Mouse (Mus musculus) midbrain, embryonic 14.5 days (tissue): ENCODE data around the gene Wapl. TPM values are rescaled to one million over a fixed set of nuclear protein-coding genes. Genes with fewer than 3 reads are reported as not detected.
A peak's percentile ranks its signal among the peaks of the same experiment; 100 is the strongest.

Experiments used
- ATAC-seq: fragments of 200-750 bp; cut with Nextera tagmentation; 2 replicates; pipeline ENCODE4 v1.8.0; 2017; ENCODE audit warnings: moderate number of reproducible peaks, moderate library complexity; ENCODE audit not compliant: low FRiP score, low TSS enrichment
- DNase-seq: peaks from one replicate; pipeline ENCODE4 v3.0.0-alpha.2; 2015
- H3K27ac ChIP-seq: fragments of 300-500 bp; sonication (generic); replicated peaks from 2 replicates; pipeline ENCODE4 v1.5.1; 2014; ENCODE audit warnings: mild to moderate bottlenecking, low read depth, low read length, moderate library complexity
- H3K27me3 ChIP-seq: fragments of 300-500 bp; sonication (generic); 2 replicates; pipeline ENCODE4 v1.6.1; 2014; ENCODE audit warnings: low read length, control low read depth, mixed read lengths; ENCODE audit not compliant: control insufficient read depth, insufficient read depth
- H3K36me3 ChIP-seq: fragments of 300-500 bp; sonication (generic); 2 replicates; pipeline ENCODE4 v1.6.1; 2014; ENCODE audit warnings: low read length, control low read depth; ENCODE audit not compliant: control insufficient read depth, insufficient read depth
- H3K4me1 ChIP-seq: fragments of 300-500 bp; sonication (generic); 2 replicates; pipeline ENCODE4 v1.6.1; 2014; ENCODE audit warnings: mild to moderate bottlenecking, antibody characterized with exemption, low read length, control low read depth; ENCODE audit not compliant: control insufficient read depth, insufficient read depth
- H3K4me2 ChIP-seq: fragments of 300-500 bp; sonication (generic); 2 replicates; pipeline ENCODE4 v1.6.1; 2014; ENCODE audit warnings: mild to moderate bottlenecking, low read length, moderate library complexity
- H3K4me3 ChIP-seq: fragments of 300-500 bp; sonication (generic); replicated peaks from 2 replicates; pipeline ENCODE4 v1.5.1; 2014; ENCODE audit warnings: low read depth, low read length
- H3K9ac ChIP-seq: fragments of 300-500 bp; sonication (generic); replicated peaks from 2 replicates; pipeline ENCODE4 v1.6.1; 2014; ENCODE audit warnings: mild to moderate bottlenecking, low read length, moderate library complexity
- H3K9me3 ChIP-seq: fragments of 300-500 bp; sonication (generic); 2 replicates; pipeline ENCODE4 v1.6.1; 2016; ENCODE audit warnings: low read length, control low read depth, mixed read lengths; ENCODE audit not compliant: control insufficient read depth
- WGBS: fragments of 180-500 bp; shearing (Covaris S2); extraction: QIAGEN DNeasy Blood & Tissue Kit; methylation state at CpG from one replicate; pipeline ENCODE4 v1.1.7; 2014; 5-methylcytosine and 5-hydroxymethylcytosine counted together
- polyA plus RNA-seq: library from polyadenylated mRNA; unstranded; fragments of >200 nt; fragmentation: Nextera tagmentation; extraction: Ambion mirVana; gene quantifications from 2 replicates; pipeline ENCODE4 v1.2.1, GENCODE M21; 2014

Gene Wapl
- polyA plus RNA-seq, 1 experiment from 2014 or later = 22.7 TPM

GRCm38 (mm10) chr14:34771601-34772000 lies 97.9 kb downstream of the Wapl start:
- H3K27me3 ChIP-seq = no peaks in the 10 kb centered on the region
- 31% methylated on average over 9 of the region's 9 CpGs for WGBS
- H3K27ac ChIP-seq = no peak overlapping the region
- H3K4me1 ChIP-seq = 0 out of 2 replicates have a peak, but pooled peaks cover 3% of the 10 kb centered on the region
- no peaks in the 10 kb centered on the region for H3K9me3 ChIP-seq
- no peak for DNase-seq
- no peaks in the 10 kb centered on the region for H3K36me3 ChIP-seq
- no peak overlapping the region for H3K4me2 ChIP-seq
- no peak overlapping the region for H3K4me3 ChIP-seq
- ATAC-seq = no peak
- no peak overlapping the region for H3K9ac ChIP-seq

- H3K27me3 ChIP-seq = no peaks in the 10 kb centered on the region
- H3K4me3 ChIP-seq = no peak overlapping the region
- H3K36me3 ChIP-seq = no peaks in the 10 kb centered on the region
- ATAC-seq (no peak), DNase-seq (no peak)
- 0 out of 2 replicates have a peak, but pooled peaks cover 3% of the 10 kb centered on the region for H3K4me1 ChIP-seq
- H3K27ac ChIP-seq = no peak overlapping the region
- no peak overlapping the region for H3K9ac ChIP-seq
- WGBS = 50% methylated on average over 7 of the region's 7 CpGs
- H3K9me3 ChIP-seq = no peaks in the 10 kb centered on the region
- no peak overlapping the region for H3K4me2 ChIP-seq
Measured at GRCm38 (mm10) chr14:34772132-34772531, 98.4 kb downstream of the Wapl start.

- Histone ChIP-seq H3K4me1 (0 out of 2 replicates have a peak, but pooled peaks cover 3% of the 10 kb centered on the region), H3K9ac (no peak overlapping the region), H3K4me2 (no peak overlapping the region), H3K4me3 (no peak overlapping the region), H3K27ac (no peak overlapping the region), H3K36me3 (no peaks in the 10 kb centered on the region), H3K9me3 (no peaks in the 10 kb centered on the region), H3K27me3 (no peaks in the 10 kb centered on the region)
- DNase-seq (no peak), ATAC-seq (no peak)
- WGBS = 88% methylated on average over 3 of the region's 3 CpGs
Measured at GRCm38 (mm10) chr14:34773681-34774080, 100.0 kb downstream of the Wapl start.

DNA sequence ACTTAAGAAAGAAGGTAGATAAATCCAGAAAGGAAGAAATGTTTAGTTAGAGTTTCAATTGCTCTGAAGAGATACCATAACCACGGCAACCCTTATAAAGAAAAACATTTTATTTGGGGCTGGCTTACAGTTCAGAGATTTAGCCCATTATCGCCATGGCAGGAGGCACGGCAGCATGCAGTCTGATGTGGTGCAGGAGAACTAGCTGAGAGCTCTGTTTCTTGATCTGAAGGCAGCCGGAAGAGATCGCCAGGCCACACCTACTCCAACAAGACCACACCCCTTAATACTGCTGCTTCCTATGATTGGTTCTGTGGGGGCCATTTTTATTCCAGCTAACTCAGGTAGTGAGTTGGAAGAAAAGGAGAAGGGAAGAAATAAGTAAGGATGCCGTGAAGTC lies 100.5 kb downstream of the Wapl start:
- Histone ChIP-seq H3K27ac (no peak overlapping the region), H3K4me1 (0 out of 2 replicates have a peak, but pooled peaks cover 1% of the 10 kb centered on the region), H3K9ac (no peak overlapping the region), H3K27me3 (no peaks in the 10 kb centered on the region), H3K9me3 (no peaks in the 10 kb centered on the region), H3K4me3 (no peak overlapping the region), H3K36me3 (no peaks in the 10 kb centered on the region), H3K4me2 (no peak overlapping the region)
- ATAC-seq = no peak
- no peak for DNase-seq
- WGBS = 84% methylated on average over 6 of the region's 6 CpGs

DNA sequence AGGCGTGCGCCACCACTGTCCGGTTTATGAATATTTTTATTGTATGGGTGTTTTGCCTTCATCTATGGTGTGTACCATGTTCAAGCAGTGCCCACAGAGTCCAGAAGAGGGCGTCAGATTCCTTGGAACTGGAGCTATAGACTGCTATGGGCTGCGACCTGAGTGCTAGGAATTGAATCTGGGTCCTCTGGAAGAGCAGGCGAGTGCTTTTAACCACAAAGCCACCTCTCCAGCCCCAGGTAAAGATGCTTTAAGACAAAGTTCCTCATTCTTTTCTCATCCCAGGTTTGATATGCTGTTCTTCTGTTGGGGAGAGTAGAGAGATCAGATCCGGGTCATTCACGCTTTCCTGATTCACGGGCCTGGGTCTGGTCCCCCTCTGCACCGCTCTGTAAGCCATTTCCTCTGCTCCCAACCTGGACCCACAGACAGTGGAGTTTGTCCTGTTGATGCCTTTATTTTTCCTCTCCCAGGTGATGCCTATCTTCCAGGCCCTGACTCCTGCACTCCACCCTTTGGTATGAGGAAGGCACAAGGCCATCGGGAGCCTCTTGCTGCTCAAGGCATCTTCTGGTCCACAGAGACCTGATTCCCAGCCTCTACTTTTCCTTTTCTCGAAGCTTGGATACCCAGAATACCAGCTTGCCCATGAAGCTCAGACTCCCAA lies 103.1 kb downstream of the Wapl start:
- Histone ChIP-seq H3K4me3 (no peak overlapping the region), H3K9ac (no peak overlapping the region), H3K4me1 (no peaks in the 10 kb centered on the region), H3K4me2 (no peak overlapping the region), H3K9me3 (no peaks in the 10 kb centered on the region), H3K27ac (no peak overlapping the region), H3K36me3 (no peaks in the 10 kb centered on the region), H3K27me3 (no peaks in the 10 kb centered on the region)
- ATAC-seq (no peak), DNase-seq (no peak)
- 89% methylated on average over 12 of the region's 12 CpGs for WGBS

DNA sequence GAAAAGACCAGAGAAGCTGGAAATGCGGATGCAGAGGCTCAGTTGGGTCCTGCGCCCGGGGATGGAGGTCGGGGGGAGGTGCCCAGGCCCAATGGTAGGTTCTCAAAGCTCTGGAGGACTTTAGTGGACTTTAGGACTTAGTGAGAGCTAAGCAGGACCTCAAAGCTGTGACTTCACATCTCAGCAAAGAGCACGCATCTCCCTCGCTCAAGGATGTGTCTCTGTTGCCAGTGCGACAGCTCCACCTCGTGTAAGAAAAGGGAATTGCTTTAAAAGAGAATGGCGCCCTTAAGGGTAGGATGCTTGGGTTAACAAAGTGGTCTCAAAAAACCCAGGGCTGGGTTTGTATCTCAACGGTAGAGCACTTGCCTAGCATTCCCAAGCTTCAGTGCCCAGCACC lies 104.1 kb downstream of the Wapl start:
- H3K4me1 ChIP-seq = no peaks in the 10 kb centered on the region
- H3K27me3 ChIP-seq = no peaks in the 10 kb centered on the region
- H3K27ac ChIP-seq = no peak overlapping the region
- H3K9ac ChIP-seq = no peak overlapping the region
- 15% methylated on average over 10 of the region's 10 CpGs for WGBS
- ATAC-seq = peak; percentile 24; the same call in 1 of the 2 replicates
- peak; percentile 87 for DNase-seq
- no peak overlapping the region for H3K4me2 ChIP-seq
- H3K9me3 ChIP-seq = no peaks in the 10 kb centered on the region
- no peak overlapping the region for H3K4me3 ChIP-seq
- no peaks in the 10 kb centered on the region for H3K36me3 ChIP-seq

- ATAC-seq = no peak
Measured at GRCm38 (mm10) chr14:34778760-34779159, 105.0 kb downstream of the Wapl start.

DNA sequence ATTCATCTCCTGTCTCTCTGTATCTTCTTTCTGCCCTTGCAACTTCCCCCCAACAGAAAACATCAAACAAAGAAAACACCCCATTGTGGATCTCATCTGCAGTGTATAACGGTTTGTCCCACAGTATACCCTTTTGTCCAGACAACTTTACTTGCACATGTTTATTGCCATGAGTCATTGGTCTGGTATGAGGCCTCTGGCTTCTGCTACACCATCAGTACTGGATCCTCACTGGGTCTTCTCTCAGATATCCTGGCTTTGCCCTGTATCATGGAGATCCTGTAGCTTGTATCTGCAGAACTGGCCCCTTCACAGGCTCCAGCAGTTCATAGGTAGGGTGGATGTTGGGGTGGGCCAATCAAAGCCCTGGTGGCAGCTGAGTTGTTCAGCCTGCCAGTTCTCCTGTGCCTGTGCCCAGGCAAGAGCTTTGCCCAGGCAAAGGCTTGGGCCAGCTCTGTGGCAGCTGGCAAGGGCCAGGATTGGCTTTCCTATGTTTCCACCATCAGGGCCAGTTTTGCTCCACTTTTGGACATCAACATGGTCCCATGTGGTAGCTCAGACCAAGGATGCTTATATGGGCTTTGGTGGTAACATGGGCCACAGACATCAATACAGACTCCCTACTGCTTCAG lies 119.8 kb downstream of the Wapl start:
- no peaks in the 10 kb centered on the region for H3K36me3 ChIP-seq
- no peak overlapping the region for H3K4me3 ChIP-seq
- H3K9me3 ChIP-seq = 0 out of 2 replicates have a peak, but pooled peaks cover 10% of the 10 kb centered on the region
- H3K9ac ChIP-seq = no peak overlapping the region
- WGBS = 73% methylated on average over 1 of the region's 1 CpGs
- no peaks in the 10 kb centered on the region for H3K27me3 ChIP-seq
- no peak for DNase-seq
- H3K4me2 ChIP-seq = no peak overlapping the region
- no peaks in the 10 kb centered on the region for H3K4me1 ChIP-seq
- H3K27ac ChIP-seq = no peak overlapping the region
- no peak for ATAC-seq

More at GRCm38 (mm10) chr14:34778760-34779159, 105.0 kb downstream of the Wapl start:
- H3K4me1 ChIP-seq = no peaks in the 10 kb centered on the region
- DNase-seq = no peak
- H3K9me3 ChIP-seq = no peaks in the 10 kb centered on the region
- no peaks in the 10 kb centered on the region for H3K36me3 ChIP-seq
- H3K4me2 ChIP-seq = no peak overlapping the region
- no peak overlapping the region for H3K4me3 ChIP-seq
- no peak overlapping the region for H3K27ac ChIP-seq
- H3K9ac ChIP-seq = no peak overlapping the region
- no peaks in the 10 kb centered on the region for H3K27me3 ChIP-seq
- 86% methylated on average over 7 of the region's 7 CpGs for WGBS
